Mouse (Mus musculus): ENCODE results near the gene 2210016L21Rik.

GRCm38 (mm10) chr5:114953326-114953725 lies 11.4 kb downstream of the 2210016L21Rik start:
- TF ChIP-seq POLR2A (IDR thresholded peaks at IDR 0.05; ENCODE audit: insufficient read depth, low read depth, low read length) (no peak), CTCF (IDR thresholded peaks at IDR 0.05) (no peak), EP300 (IDR thresholded peaks at IDR 0.05; ENCODE audit: insufficient read depth, low read depth, low read length) (no peak)

All from heart, adult 2 months (tissue).